Mouse (Mus musculus): ENCODE data around the gene Ppt2. TPM values are rescaled to one million over a fixed set of nuclear protein-coding genes. Genes with fewer than 3 reads are reported as not detected.

Ppt2 gene
- polyA plus RNA-seq, 1 experiment from 2014 or later = 26.4 TPM

DNA sequence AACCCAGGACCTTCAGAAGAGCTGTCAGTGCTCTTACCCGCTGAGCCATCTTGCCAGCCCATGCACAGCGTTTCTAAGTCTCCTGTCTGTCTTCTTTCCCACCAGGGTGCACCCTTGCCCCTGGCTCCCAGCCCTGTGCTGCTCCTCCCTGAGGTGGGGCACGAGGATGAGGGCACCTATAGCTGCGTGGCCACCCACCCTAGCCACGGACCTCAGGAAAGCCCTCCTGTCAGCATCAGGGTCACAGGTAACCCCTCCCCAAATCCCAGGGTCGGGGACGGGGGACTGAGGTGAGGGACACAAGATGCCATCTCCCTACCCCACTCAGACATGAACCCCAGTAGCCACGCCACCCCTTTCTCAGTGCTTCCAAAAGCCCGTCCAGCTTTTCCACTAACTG is 28.4 kb downstream of the Ppt2 start:
- Histone ChIP-seq H3K36me3 (ENCODE audit: control insufficient read depth, insufficient read depth, low read length) (peaks cover 10% of the 10 kb centered on the region), H3K4me3 (ENCODE audit: low read depth, low read length) (no peak overlapping the region), H3K9me3 (ENCODE audit: control insufficient read depth, low read length) (no peaks in the 10 kb centered on the region), H3K9ac (ENCODE audit: low read length) (no peak overlapping the region), H3K27me3 (ENCODE audit: control insufficient read depth, insufficient read depth, low read length) (no peaks in the 10 kb centered on the region), H3K27ac (ENCODE audit: low read depth, low read length) (no peak overlapping the region), H3K4me1 (ENCODE audit: control insufficient read depth, insufficient read depth, low read length) (peaks cover 22% of the 10 kb centered on the region), H3K4me2 (no peak overlapping the region)
- DNase-seq (ENCODE audit: low spot score, missing footprints) = peak; percentile 10
- 74% methylated on average over 9 of the region's 9 CpGs for WGBS
- no peak for ATAC-seq (ENCODE audit: low FRiP score)

DNA sequence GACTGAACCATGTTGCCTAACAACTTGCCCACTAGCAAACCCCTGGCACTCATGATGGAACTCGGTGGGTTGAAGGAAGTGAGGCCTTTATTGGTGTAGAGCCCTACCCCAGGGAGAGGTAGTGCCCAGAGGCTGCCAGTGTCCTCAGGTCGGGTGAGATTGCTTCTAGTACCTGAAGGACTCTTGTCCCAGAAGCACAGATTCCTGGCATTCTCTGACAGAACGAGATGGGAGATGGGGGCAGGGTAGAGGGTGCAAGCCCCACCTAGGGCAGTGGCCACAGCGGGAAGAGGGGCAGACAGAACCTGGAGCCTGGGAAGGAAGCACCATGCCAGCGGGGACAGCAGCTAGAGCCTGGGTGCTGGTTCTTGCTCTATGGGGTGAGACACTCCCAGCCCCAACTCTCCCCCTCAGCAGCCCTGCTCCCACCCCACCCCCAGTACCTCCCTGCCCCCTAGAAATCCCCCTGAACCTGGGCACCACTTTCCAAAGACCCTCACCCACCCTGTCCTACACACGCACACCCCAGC is 30.7 kb downstream of the Ppt2 start, which contains the start of gene Ager:
Gene Ager (plus strand): TSS at position 297 of the 530 bp plus-strand sequence.
- Histone ChIP-seq H3K36me3 (ENCODE audit: control insufficient read depth, insufficient read depth, low read length) (peaks cover 12% of the 10 kb centered on the region), H3K27ac (ENCODE audit: low read depth, low read length) (no peak within 1 kb of the TSS), H3K9me3 (ENCODE audit: control insufficient read depth, low read length) (no peaks in the 10 kb centered on the region), H3K27me3 (ENCODE audit: control insufficient read depth, insufficient read depth, low read length) (no peaks in the 10 kb centered on the region), H3K4me2 (no peak within 1 kb of the TSS), H3K4me3 (ENCODE audit: low read depth, low read length) (no peak within 1 kb of the TSS), H3K9ac (ENCODE audit: low read length) (no peak within 1 kb of the TSS), H3K4me1 (ENCODE audit: control insufficient read depth, insufficient read depth, low read length) (peaks cover 30% of the 10 kb centered on the region)
- DNase-seq (ENCODE audit: low spot score, missing footprints) (peak; percentile 78), ATAC-seq (ENCODE audit: low FRiP score) (no peak)
- 21% methylated on average over 6 of the region's 6 CpGs for WGBS

DNA sequence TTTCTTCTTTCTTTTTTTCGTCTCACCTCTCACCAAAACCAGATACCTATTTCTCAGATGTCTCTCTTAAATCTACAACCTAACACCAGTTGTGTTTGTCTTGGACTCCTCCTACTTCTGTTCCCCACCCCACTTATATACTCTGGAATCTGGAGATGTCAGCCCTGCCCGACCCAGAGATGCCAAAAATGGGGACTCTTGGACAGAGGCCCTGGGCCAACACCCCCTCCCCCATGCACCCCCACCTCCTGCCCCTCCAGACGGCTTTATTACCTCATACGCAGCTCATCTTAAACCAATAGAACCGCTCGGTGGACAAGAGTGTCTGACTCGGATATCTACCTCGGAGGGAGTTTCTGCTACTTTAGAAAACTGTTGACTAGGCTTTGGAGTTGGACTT is 32.2 kb downstream of the Ppt2 start:
- H3K4me1 ChIP-seq (ENCODE audit: control insufficient read depth, insufficient read depth, low read length) = peaks cover 29% of the 10 kb centered on the region
- H3K36me3 ChIP-seq (ENCODE audit: control insufficient read depth, insufficient read depth, low read length) = peaks cover 12% of the 10 kb centered on the region
- no peak for DNase-seq (ENCODE audit: low spot score, missing footprints)
- H3K9me3 ChIP-seq (ENCODE audit: control insufficient read depth, low read length) = no peaks in the 10 kb centered on the region
- H3K27me3 ChIP-seq (ENCODE audit: control insufficient read depth, insufficient read depth, low read length) = no peaks in the 10 kb centered on the region
- H3K4me3 ChIP-seq (ENCODE audit: low read depth, low read length) = no peak overlapping the region
- H3K4me2 ChIP-seq = no peak overlapping the region
- WGBS = 81% methylated on average over 8 of the region's 8 CpGs
- no peak overlapping the region for H3K9ac ChIP-seq (ENCODE audit: low read length)
- no peak for ATAC-seq (ENCODE audit: low FRiP score)
- no peak overlapping the region for H3K27ac ChIP-seq (ENCODE audit: low read depth, low read length)

DNA sequence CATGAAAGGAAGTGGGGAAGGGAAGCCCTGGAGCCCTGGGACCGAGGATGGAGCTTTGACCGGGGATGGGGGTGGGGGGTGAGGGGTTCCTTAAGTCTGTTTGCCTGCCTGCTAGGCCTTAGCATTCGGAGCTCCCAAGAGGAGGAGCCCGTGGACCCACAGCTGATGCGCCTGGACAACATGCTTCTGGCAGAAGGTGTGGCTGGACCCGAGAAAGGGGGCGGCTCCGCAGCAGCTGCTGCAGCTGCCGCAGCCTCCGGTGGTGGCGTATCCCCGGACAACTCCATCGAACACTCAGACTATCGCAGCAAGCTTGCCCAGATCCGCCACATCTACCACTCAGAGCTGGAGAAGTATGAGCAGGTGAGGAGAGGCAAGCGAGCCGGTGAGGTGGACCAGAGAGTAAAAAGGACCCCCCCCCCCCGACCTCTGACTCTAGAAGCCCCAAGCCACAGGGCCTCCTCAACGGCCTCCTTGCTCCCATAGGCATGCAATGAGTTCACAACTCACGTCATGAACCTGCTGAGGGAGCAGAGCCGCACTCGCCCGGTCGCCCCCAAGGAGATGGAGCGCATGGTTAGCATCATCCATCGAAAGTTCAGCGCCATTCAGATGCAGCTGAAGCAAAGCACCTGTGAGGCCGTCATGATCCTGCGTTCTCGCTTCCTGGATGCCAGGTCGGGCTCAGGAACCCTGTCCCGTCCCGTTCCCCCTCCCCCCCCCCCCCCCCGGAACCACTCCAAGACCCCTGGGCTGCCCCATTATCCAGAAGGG is 34.4 kb downstream of the Ppt2 start:
- Histone ChIP-seq H3K9me3 (ENCODE audit: control insufficient read depth, low read length) (no peaks in the 10 kb centered on the region), H3K9ac (ENCODE audit: low read length) (peak overlapping the region; percentile 96), H3K27ac (ENCODE audit: low read depth, low read length) (peak overlapping the region; percentile 97), H3K4me2 (peak overlapping the region; percentile 82), H3K36me3 (ENCODE audit: control insufficient read depth, insufficient read depth, low read length) (peaks cover 5% of the 10 kb centered on the region; the same call in 1 of the 2 replicates), H3K27me3 (ENCODE audit: control insufficient read depth, insufficient read depth, low read length) (no peaks in the 10 kb centered on the region), H3K4me1 (ENCODE audit: control insufficient read depth, insufficient read depth, low read length) (peaks cover 50% of the 10 kb centered on the region), H3K4me3 (ENCODE audit: low read depth, low read length) (peak overlapping the region; percentile 73)
- no peak for DNase-seq (ENCODE audit: low spot score, missing footprints)
- WGBS = 52% methylated on average over 34 of the region's 34 CpGs
- ATAC-seq (ENCODE audit: low FRiP score) = no peak

DNA sequence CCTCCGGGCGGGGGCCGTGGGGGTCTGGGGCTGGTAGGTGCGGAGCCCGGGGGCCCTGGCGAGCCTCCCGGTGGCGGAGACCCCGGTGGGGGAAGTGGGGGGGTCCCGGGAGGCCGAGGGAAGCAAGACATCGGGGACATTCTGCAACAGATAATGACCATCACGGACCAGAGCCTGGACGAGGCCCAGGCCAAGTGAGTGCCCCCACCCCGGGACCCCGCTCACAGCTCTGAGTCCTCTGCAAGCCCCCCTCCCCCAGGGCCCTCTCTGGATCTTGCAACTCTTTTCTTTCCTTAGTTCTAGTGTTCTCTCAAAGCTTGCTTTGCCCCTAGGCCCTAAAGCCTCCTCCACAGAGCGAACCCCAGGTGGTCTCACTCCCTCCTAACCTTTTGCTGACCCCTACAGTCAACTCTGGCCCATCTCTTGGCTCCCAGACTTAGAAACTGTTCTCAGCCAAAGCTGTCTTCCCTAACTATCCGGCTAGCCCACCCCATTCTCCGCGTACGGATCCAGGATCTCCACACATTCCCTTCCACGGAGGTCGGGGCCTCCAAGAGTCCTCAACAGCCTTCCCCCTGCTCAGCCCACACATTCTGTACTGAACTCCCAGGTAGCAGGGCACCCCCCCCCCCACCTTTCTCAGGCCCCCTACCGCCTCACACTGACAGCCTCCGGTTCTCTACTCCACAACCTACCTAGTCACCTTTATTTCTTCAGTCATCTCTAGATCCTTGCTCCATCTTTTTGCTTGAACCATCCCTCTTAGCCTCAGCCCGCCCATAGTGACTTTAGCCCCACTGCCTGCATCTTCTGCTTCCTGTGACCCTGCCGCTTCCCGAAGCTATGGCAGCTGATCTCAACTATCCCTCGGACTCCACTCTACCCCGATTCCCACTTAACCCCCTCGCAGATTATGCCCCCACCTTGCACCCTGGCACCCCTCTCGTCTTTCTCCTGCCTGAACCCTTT is 35.4 kb downstream of the Ppt2 start:
- DNase-seq (ENCODE audit: low spot score, missing footprints) (peak; percentile 94), ATAC-seq (ENCODE audit: low FRiP score) (peak; percentile 39)
- Histone ChIP-seq H3K9me3 (ENCODE audit: control insufficient read depth, low read length) (no peaks in the 10 kb centered on the region), H3K27me3 (ENCODE audit: control insufficient read depth, insufficient read depth, low read length) (no peaks in the 10 kb centered on the region), H3K4me2 (peak overlapping the region; percentile 82), H3K4me3 (ENCODE audit: low read depth, low read length) (peak overlapping the region; percentile 73), H3K9ac (ENCODE audit: low read length) (peak overlapping the region; percentile 96), H3K27ac (ENCODE audit: low read depth, low read length) (peak overlapping the region; percentile 97), H3K36me3 (ENCODE audit: control insufficient read depth, insufficient read depth, low read length) (peaks cover 5% of the 10 kb centered on the region; the same call in 1 of the 2 replicates), H3K4me1 (ENCODE audit: control insufficient read depth, insufficient read depth, low read length) (peaks cover 58% of the 10 kb centered on the region)
- WGBS = 3% methylated on average over 29 of the region's 32 CpGs

DNA sequence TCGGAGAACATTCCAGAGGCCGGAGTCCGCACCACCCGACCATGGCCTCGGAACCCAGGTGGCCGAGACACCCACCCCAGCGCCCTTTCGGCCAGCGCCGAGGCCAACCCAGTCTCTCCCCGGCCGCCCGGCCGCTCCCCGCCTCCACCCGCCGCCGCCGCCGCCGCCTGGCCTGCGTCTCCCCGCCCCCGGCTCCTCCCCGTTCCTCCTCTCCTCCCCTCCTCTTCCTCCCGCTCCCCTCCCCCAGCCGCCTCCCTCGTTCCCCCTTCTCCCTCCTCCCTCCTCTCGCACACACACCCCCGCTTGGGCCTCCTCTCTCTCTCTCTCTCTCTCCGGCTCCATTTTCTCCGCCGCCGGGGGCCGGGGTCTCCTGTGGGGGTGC is 36.3 kb downstream of the Ppt2 start:
- peaks cover 55% of the 10 kb centered on the region for H3K4me1 ChIP-seq (ENCODE audit: control insufficient read depth, insufficient read depth, low read length)
- H3K27me3 ChIP-seq (ENCODE audit: control insufficient read depth, insufficient read depth, low read length) = no peaks in the 10 kb centered on the region
- ATAC-seq (ENCODE audit: low FRiP score) (peak; percentile 56), DNase-seq (ENCODE audit: low spot score, missing footprints) (no peak)
- WGBS = under 1% methylated on average over 20 of the region's 35 CpGs
- peak overlapping the region; percentile 96 for H3K9ac ChIP-seq (ENCODE audit: low read length)
- H3K4me2 ChIP-seq = peak overlapping the region; percentile 82
- H3K27ac ChIP-seq (ENCODE audit: low read depth, low read length) = peak overlapping the region; percentile 97
- peak overlapping the region; percentile 73 for H3K4me3 ChIP-seq (ENCODE audit: low read depth, low read length)
- peaks cover 5% of the 10 kb centered on the region; the same call in 1 of the 2 replicates for H3K36me3 ChIP-seq (ENCODE audit: control insufficient read depth, insufficient read depth, low read length)
- no peaks in the 10 kb centered on the region for H3K9me3 ChIP-seq (ENCODE audit: control insufficient read depth, low read length)

DNA sequence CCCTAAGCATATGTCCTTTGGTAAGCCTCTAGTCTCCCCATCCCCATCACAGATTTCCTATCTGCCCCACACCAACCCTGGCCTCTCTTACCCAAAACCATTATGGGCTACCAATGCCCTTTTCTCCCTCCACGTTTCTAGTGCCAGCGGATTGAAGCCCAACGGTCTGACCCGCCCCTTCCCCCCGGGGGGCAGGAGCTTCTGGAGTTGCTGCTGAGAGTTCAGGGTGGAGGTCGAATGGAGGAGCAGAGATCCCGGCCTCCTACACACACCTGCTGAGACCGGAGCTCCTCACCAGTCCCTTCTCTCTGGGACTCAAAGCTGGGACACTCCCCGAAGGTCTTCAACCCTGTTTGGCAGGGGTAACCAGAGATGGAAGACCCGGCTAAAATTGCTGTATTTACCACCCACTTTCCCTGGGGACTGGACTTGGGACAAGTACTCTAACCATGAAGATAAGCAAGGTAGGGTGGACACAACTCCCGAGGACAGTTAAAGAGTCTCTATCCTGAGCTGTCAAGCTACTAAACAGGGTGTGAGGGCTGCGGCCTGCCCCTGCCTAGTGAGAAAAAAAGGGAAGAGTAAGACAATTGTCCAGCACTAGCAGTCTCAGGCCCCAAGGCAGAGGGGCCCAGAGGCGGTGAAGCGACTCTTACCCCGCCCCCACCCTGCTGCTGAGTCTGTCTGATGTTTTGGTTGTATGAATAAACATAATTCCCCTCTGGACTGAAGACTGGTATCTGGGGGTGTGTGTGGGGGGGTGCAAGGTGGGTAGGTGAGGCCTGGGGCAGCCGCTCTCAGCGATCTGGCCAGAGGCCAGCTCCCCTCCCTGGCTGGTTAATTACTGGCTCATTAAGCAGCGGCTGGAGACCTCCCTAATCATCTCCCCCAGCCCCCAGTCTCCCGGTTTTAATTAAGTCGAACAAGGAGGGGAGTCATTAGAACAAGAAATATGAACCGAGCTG is 37.0 kb downstream of the Ppt2 start, which contains the start of gene Pbx2:
Gene Pbx2 (plus strand): TSS at position 238 of the 965 bp plus-strand sequence.
- DNase-seq (ENCODE audit: low spot score, missing footprints) (peak; percentile 98), ATAC-seq (ENCODE audit: low FRiP score) (peak; percentile 24)
- H3K9ac ChIP-seq (ENCODE audit: low read length) = peak within 1 kb of the TSS; percentile 96
- H3K27ac ChIP-seq (ENCODE audit: low read depth, low read length) = peak within 1 kb of the TSS; percentile 97
- peak within 1 kb of the TSS; percentile 73 for H3K4me3 ChIP-seq (ENCODE audit: low read depth, low read length)
- peaks cover 5% of the 10 kb centered on the region; the same call in 1 of the 2 replicates for H3K36me3 ChIP-seq (ENCODE audit: control insufficient read depth, insufficient read depth, low read length)
- 1% methylated on average over 21 of the region's 21 CpGs for WGBS
- no peaks in the 10 kb centered on the region for H3K9me3 ChIP-seq (ENCODE audit: control insufficient read depth, low read length)
- H3K4me2 ChIP-seq = peak within 1 kb of the TSS; percentile 82
- H3K27me3 ChIP-seq (ENCODE audit: control insufficient read depth, insufficient read depth, low read length) = no peaks in the 10 kb centered on the region
- H3K4me1 ChIP-seq (ENCODE audit: control insufficient read depth, insufficient read depth, low read length) = peaks cover 58% of the 10 kb centered on the region

Measured in midbrain, embryonic 11.5 days (tissue).